Mouse (Mus musculus) CH12.LX (cell line): ENCODE data around the gene Cd207.

Source experiments
- BHLHE40 ChIP-seq: IDR thresholded peaks from 2 replicates; pipeline ENCODE4 v1.6.1; 2011; ENCODE audit warnings: mild to moderate bottlenecking, low read depth, low read length, improper control_type of control experiment
- CTCF ChIP-seq, 2 experiments: IDR thresholded peaks in 1 of 2; conservative IDR thresholded peaks in 1 of 2; 2 replicates each; pipeline ENCODE4 v1.5.1; 2011 to 2012; ENCODE audit warnings: low read depth in 2 of 2, low read length in 2 of 2, improper control_type of control experiment in 1 of 2, inconsistent platforms in 1 of 2, mild to moderate bottlenecking in 1 of 2, moderate library complexity in 1 of 2
- MAX ChIP-seq: IDR thresholded peaks from 2 replicates; pipeline ENCODE4 v1.6.1; 2011; ENCODE audit warnings: low read length, improper control_type of control experiment
- MEF2A ChIP-seq: IDR thresholded peaks from 2 replicates; pipeline ENCODE4 v1.6.1; 2014; ENCODE audit warnings: low read depth, mild to moderate bottlenecking, inconsistent platforms, low read length, improper control_type of control experiment, borderline replicate concordance
- POLR2A ChIP-seq: IDR thresholded peaks from 2 replicates; pipeline ENCODE4 v1.6.1; 2011; ENCODE audit warnings: low read depth, mild to moderate bottlenecking, improper control_type of control experiment, low read length

- TF ChIP-seq MEF2A = no peak
- no peak for TF ChIP-seq CTCF (conservative IDR thresholded peaks at IDR 0.05 in 1 of 2, IDR thresholded peaks at IDR 0.05 in 1 of 2; ENCODE audit: low read depth in 2 of 2, low read length in 2 of 2)
- TF ChIP-seq MAX = no peak
- no peak for TF ChIP-seq BHLHE40
- TF ChIP-seq POLR2A = no peak
These were observed 25.5 kb upstream of the Cd207 start for GRCm38 (mm10) chr6:83703000-83703721.
